Mouse (Mus musculus) neural tube, embryonic 11.5 days (tissue): ENCODE data around the gene Krtcap2. TPM values are rescaled to one million over a fixed set of nuclear protein-coding genes. Genes with fewer than 3 reads are reported as not detected.
A peak's percentile ranks its signal among the peaks of the same experiment; 100 is the strongest.

ENCODE experiments used
- ATAC-seq: fragments of 200-750 bp; cut with Nextera tagmentation; 2 replicates; pipeline ENCODE4 v1.8.0; 2017; ENCODE audit warnings: moderate number of reproducible peaks, mild to moderate bottlenecking, moderate TSS enrichment, moderate library complexity; ENCODE audit not compliant: insufficient read depth, low FRiP score, low TSS enrichment
- DNase-seq: peaks from one replicate; pipeline ENCODE4 v3.0.0-alpha.2; 2015; ENCODE audit warnings: low spot score
- H3K27ac ChIP-seq: fragments of 300-500 bp; sonication (generic); 2 replicates; pipeline ENCODE4 v1.5.1; 2014; ENCODE audit warnings: low read depth, mild to moderate bottlenecking, low read length
- H3K27me3 ChIP-seq: fragments of 300-500 bp; sonication (generic); 2 replicates; pipeline ENCODE4 v1.6.1; 2014; ENCODE audit warnings: mild to moderate bottlenecking, low read length, mixed read lengths; ENCODE audit not compliant: control insufficient read depth, insufficient read depth
- H3K36me3 ChIP-seq: fragments of 300-500 bp; sonication (generic); 2 replicates; pipeline ENCODE4 v1.6.1; 2014; ENCODE audit warnings: mild to moderate bottlenecking, low read length, moderate library complexity, mixed read lengths; ENCODE audit not compliant: control insufficient read depth, insufficient read depth
- H3K4me1 ChIP-seq: fragments of 300-500 bp; sonication (generic); 2 replicates; pipeline ENCODE4 v1.6.1; 2014; ENCODE audit warnings: low read length, mixed read lengths; ENCODE audit not compliant: control insufficient read depth, insufficient read depth
- H3K4me2 ChIP-seq: fragments of 300-500 bp; sonication (generic); 2 replicates; pipeline ENCODE4 v1.6.1; 2014; ENCODE audit warnings: low read depth, mild to moderate bottlenecking, moderate library complexity
- H3K4me3 ChIP-seq: fragments of 300-500 bp; sonication (generic); 2 replicates; pipeline ENCODE4 v1.5.1; 2014; ENCODE audit warnings: low read depth, low read length
- H3K9ac ChIP-seq: fragments of 300-500 bp; sonication (generic); 2 replicates; pipeline ENCODE4 v1.6.1; 2014; ENCODE audit warnings: mild to moderate bottlenecking, low read length
- H3K9me3 ChIP-seq: fragments of 300-500 bp; sonication (generic); 2 replicates; pipeline ENCODE4 v1.6.1; 2016; ENCODE audit warnings: low read length; ENCODE audit not compliant: control insufficient read depth
- WGBS: fragments of 180-500 bp; shearing (Covaris S2); extraction: QIAGEN DNeasy Blood & Tissue Kit; methylation state at CpG from one replicate; pipeline ENCODE4 v1.1.7; 2014; 5-methylcytosine and 5-hydroxymethylcytosine counted together
- polyA plus RNA-seq: library from polyadenylated mRNA; unstranded; fragments of >200 nt; fragmentation: Nextera tagmentation; extraction: Ambion mirVana; gene quantifications from 2 replicates; pipeline ENCODE4 v1.2.1, GENCODE M21; 2014

Krtcap2 gene
- polyA plus RNA-seq, 1 experiment from 2014 or later: 237 TPM

- Histone ChIP-seq H3K36me3 (no peaks in the 10 kb centered on the region), H3K4me1 (no peaks in the 10 kb centered on the region), H3K4me2 (no peak overlapping the region), H3K27me3 (no peaks in the 10 kb centered on the region), H3K4me3 (no peak overlapping the region), H3K9ac (no peak overlapping the region), H3K27ac (no peak overlapping the region), H3K9me3 (no peaks in the 10 kb centered on the region)
- ATAC-seq: no peak
- no peak for DNase-seq
- 72% methylated on average over 10 of the region's 10 CpGs for WGBS
Observed at GRCm38 (mm10) chr3:89262417-89262816, 16.7 kb downstream of the Krtcap2 start.

- Histone ChIP-seq H3K4me3 (peak overlapping the region; percentile 81), H3K4me1 (peaks cover 8% of the 10 kb centered on the region), H3K9me3 (no peaks in the 10 kb centered on the region), H3K4me2 (peak overlapping the region; percentile 97), H3K36me3 (no peaks in the 10 kb centered on the region; the same call in 1 of the 2 replicates), H3K27ac (peak overlapping the region; percentile 44; the same call in 1 of the 2 replicates), H3K9ac (peak overlapping the region; percentile 84), H3K27me3 (no peaks in the 10 kb centered on the region)
- DNase-seq: peak; percentile 82
- WGBS: under 1% methylated on average over 20 of the region's 20 CpGs
- peak; percentile 73 for ATAC-seq
Observed at GRCm38 (mm10) chr3:89266439-89266893, 20.7 kb downstream of the Krtcap2 start.

- no peaks in the 10 kb centered on the region for H3K27me3 ChIP-seq
- no peak overlapping the region for H3K4me3 ChIP-seq
- no peaks in the 10 kb centered on the region for H3K9me3 ChIP-seq
- H3K27ac ChIP-seq: no peak overlapping the region
- H3K36me3 ChIP-seq: no peaks in the 10 kb centered on the region; the same call in 1 of the 2 replicates
- DNase-seq (no peak), ATAC-seq (no peak)
- no peak overlapping the region for H3K9ac ChIP-seq
- 0 out of 2 replicates have a peak overlapping the region, but pooled peaks have one; percentile 3 for H3K4me2 ChIP-seq
- WGBS: 54% methylated on average over 8 of the region's 8 CpGs
- peaks cover 8% of the 10 kb centered on the region for H3K4me1 ChIP-seq
Observed at GRCm38 (mm10) chr3:89268916-89269315, 23.1 kb downstream of the Krtcap2 start.

GRCm38 (mm10) chr3:89270051-89270755 is 24.4 kb downstream of the Krtcap2 start, which contains the start of gene Slc50a1:
Slc50a1 (minus strand) TSS chr3:89270570.
- Histone ChIP-seq H3K4me3 (peak within 1 kb of the TSS; percentile 44), H3K9ac (peak within 1 kb of the TSS; percentile 73), H3K36me3 (no peaks in the 10 kb centered on the region; the same call in 1 of the 2 replicates), H3K9me3 (no peaks in the 10 kb centered on the region), H3K4me1 (peaks cover 8% of the 10 kb centered on the region), H3K27me3 (no peaks in the 10 kb centered on the region), H3K27ac (no peak within 1 kb of the TSS), H3K4me2 (peak within 1 kb of the TSS; percentile 75)
- 7% methylated on average over 39 of the region's 39 CpGs for WGBS
- ATAC-seq: peak; percentile 33; the same call in 1 of the 2 replicates
- DNase-seq: peak; percentile 79

- peak overlapping the region; percentile 75 for H3K4me2 ChIP-seq
- no peaks in the 10 kb centered on the region for H3K27me3 ChIP-seq
- H3K9ac ChIP-seq: no peak overlapping the region; the same call in 1 of the 2 replicates
- no peak overlapping the region for H3K4me3 ChIP-seq
- ATAC-seq (no peak), DNase-seq (no peak)
- no peaks in the 10 kb centered on the region for H3K9me3 ChIP-seq
- peaks cover 8% of the 10 kb centered on the region for H3K4me1 ChIP-seq
- H3K27ac ChIP-seq: no peak overlapping the region
- H3K36me3 ChIP-seq: no peaks in the 10 kb centered on the region; the same call in 1 of the 2 replicates
- WGBS: 80% methylated on average over 6 of the region's 6 CpGs
Observed at GRCm38 (mm10) chr3:89270891-89271290, 25.1 kb downstream of the Krtcap2 start.

GRCm38 (mm10) chr3:89271760-89272159 is 26.0 kb downstream of the Krtcap2 start:
- no peaks in the 10 kb centered on the region for H3K9me3 ChIP-seq
- DNase-seq (no peak), ATAC-seq (no peak)
- H3K9ac ChIP-seq: no peak overlapping the region
- peaks cover 8% of the 10 kb centered on the region for H3K4me1 ChIP-seq
- WGBS: 80% methylated on average over 6 of the region's 6 CpGs
- no peak overlapping the region for H3K27ac ChIP-seq
- H3K4me3 ChIP-seq: no peak overlapping the region
- no peak overlapping the region for H3K4me2 ChIP-seq
- no peaks in the 10 kb centered on the region for H3K27me3 ChIP-seq
- no peaks in the 10 kb centered on the region; the same call in 1 of the 2 replicates for H3K36me3 ChIP-seq

- Histone ChIP-seq H3K27me3 (peaks cover 24% of the 10 kb centered on the region), H3K4me3 (no peak overlapping the region), H3K4me1 (peaks cover 14% of the 10 kb centered on the region), H3K36me3 (no peaks in the 10 kb centered on the region), H3K4me2 (no peak overlapping the region), H3K9ac (no peak overlapping the region), H3K27ac (no peak overlapping the region), H3K9me3 (no peaks in the 10 kb centered on the region)
- DNase-seq: no peak
- no peak for ATAC-seq
- 92% methylated on average over 13 of the region's 13 CpGs for WGBS
Observed at GRCm38 (mm10) chr3:89276061-89276460, 30.3 kb downstream of the Krtcap2 start.

- Histone ChIP-seq H3K27me3 (peaks cover 27% of the 10 kb centered on the region), H3K9ac (no peak overlapping the region), H3K9me3 (no peaks in the 10 kb centered on the region)
Observed at GRCm38 (mm10) chr3:89277281-89278021, 31.7 kb downstream of the Krtcap2 start.

More at GRCm38 (mm10) chr3:89277281-89278021, 31.7 kb downstream of the Krtcap2 start:
- H3K4me2 ChIP-seq: peak overlapping the region; percentile 19; the same call in 1 of the 2 replicates
- ATAC-seq: no peak
- WGBS: 48% methylated on average over 14 of the region's 14 CpGs
- peak overlapping the region; percentile 6; the same call in 1 of the 2 replicates for H3K4me3 ChIP-seq
- H3K27ac ChIP-seq: no peak overlapping the region
- no peak for DNase-seq
- peaks cover 14% of the 10 kb centered on the region for H3K4me1 ChIP-seq
- H3K36me3 ChIP-seq: no peaks in the 10 kb centered on the region
